8 mouse cellular contexts compared by ENCODE assay signal in genomic region chr3:108085721-108086469, GRCm38 (mm10). TPM values are rescaled to one million over a fixed set of nuclear protein-coding genes. Genes with fewer than 3 reads are reported as not detected.
DNase-seq lines count a peak whose midpoint lies in the region; ATAC-seq lines count a peak whose summit lies in the region.

No protein-coding gene starts in this region.

- peak overlapping the region; percentile 70 for H3K4me3 ChIP-seq in embryonic facial prominence, embryonic 14.5 days (ENCODE audit: low read depth, low read length)
- peak overlapping the region; percentile 69 to 76 for H3K4me3 ChIP-seq in heart, embryonic 14.5 days (ENCODE audit: control insufficient read depth in 1 of 2, insufficient read depth in 1 of 2, low read depth in 1 of 2, low read length in 2 of 2)
- peak overlapping the region; percentile 75 for H3K4me3 ChIP-seq in kidney, embryonic 16.5 days (ENCODE audit: low read length)
- peak overlapping the region; percentile 79 for H3K4me3 ChIP-seq in liver, embryonic 15.5 days (replicated peaks)
- peak overlapping the region; percentile 67 for H3K4me3 ChIP-seq in neural tube, embryonic 11.5 days (ENCODE audit: low read depth, low read length)

- peak overlapping the region; percentile 89 for H3K27ac ChIP-seq in embryonic facial prominence, embryonic 14.5 days (replicated peaks; ENCODE audit: low read depth, low read length)
- H3K27ac ChIP-seq in heart, embryonic 14.5 days (replicated peaks in 1 of 2; ENCODE audit: control insufficient read depth in 1 of 2, insufficient read depth in 1 of 2, low read depth in 2 of 2, low read length in 2 of 2), result peak overlapping the region; percentile 86 to 90
- H3K27ac ChIP-seq in kidney, embryonic 16.5 days (ENCODE audit: low read length), result peak overlapping the region; percentile 98
- peak overlapping the region; percentile 90 for H3K27ac ChIP-seq in liver, embryonic 15.5 days (replicated peaks)
- H3K27ac ChIP-seq in neural tube, embryonic 11.5 days (ENCODE audit: low read depth, low read length), result peak overlapping the region; percentile 78

- ATAC-seq in embryonic facial prominence, embryonic 14.5 days (ENCODE audit: low read depth), result peak; percentile 72
- peak; percentile 78 for ATAC-seq in heart, embryonic 14.5 days (ENCODE audit: insufficient number of reproducible peaks, insufficient read depth, low FRiP score, low read depth)
- peak; percentile 84 for ATAC-seq in kidney, embryonic 16.5 days (ENCODE audit: low FRiP score, low TSS enrichment)
- peak; percentile 47 for ATAC-seq in liver, embryonic 15.5 days (ENCODE audit: insufficient read depth)
- peak; percentile 58 for ATAC-seq in neural tube, embryonic 11.5 days (ENCODE audit: insufficient read depth, low FRiP score, low TSS enrichment)

- H3K9ac ChIP-seq in embryonic facial prominence, embryonic 14.5 days (ENCODE audit: low read depth, low read length), result peak overlapping the region; percentile 76
- peak overlapping the region; percentile 81 for H3K9ac ChIP-seq in heart, embryonic 14.5 days (ENCODE audit: low read length)
- peak overlapping the region; percentile 83 for H3K9ac ChIP-seq in kidney, embryonic 16.5 days (replicated peaks; ENCODE audit: low read length)
- peak overlapping the region; percentile 91 for H3K9ac ChIP-seq in liver, embryonic 15.5 days
- H3K9ac ChIP-seq in neural tube, embryonic 11.5 days (ENCODE audit: low read length), result peak overlapping the region; percentile 65

- no peaks in the 10 kb centered on the region for H3K36me3 ChIP-seq in embryonic facial prominence, embryonic 14.5 days (ENCODE audit: control insufficient read depth, insufficient read depth, low read length)
- 0 out of 2 replicates have a peak, but pooled peaks cover 2% of the 10 kb centered on the region for H3K36me3 ChIP-seq in heart, embryonic 14.5 days (ENCODE audit: control insufficient read depth, insufficient read depth, low read length)
- no peaks in the 10 kb centered on the region for H3K36me3 ChIP-seq in kidney, embryonic 16.5 days (ENCODE audit: insufficient read depth, low read length)
- peaks cover 19% of the 10 kb centered on the region for H3K36me3 ChIP-seq in liver, embryonic 15.5 days (replicated peaks)
- H3K36me3 ChIP-seq in neural tube, embryonic 11.5 days (ENCODE audit: control insufficient read depth, insufficient read depth, low read length), result 0 out of 2 replicates have a peak, but pooled peaks cover 2% of the 10 kb centered on the region

- H3K27me3 ChIP-seq in embryonic facial prominence, embryonic 14.5 days (replicated peaks; ENCODE audit: control insufficient read depth, insufficient read depth, low read length), result no peaks in the 10 kb centered on the region
- no peaks in the 10 kb centered on the region for H3K27me3 ChIP-seq in heart, embryonic 14.5 days (ENCODE audit: control insufficient read depth, insufficient read depth, low read length)
- no peaks in the 10 kb centered on the region for H3K27me3 ChIP-seq in kidney, embryonic 16.5 days (ENCODE audit: insufficient read depth, low read length)
- H3K27me3 ChIP-seq in liver, embryonic 15.5 days, result no peaks in the 10 kb centered on the region
- no peaks in the 10 kb centered on the region for H3K27me3 ChIP-seq in neural tube, embryonic 11.5 days (ENCODE audit: control insufficient read depth, insufficient read depth, low read length)

- under 1% methylated on average over 28 of the region's 31 CpGs for WGBS in embryonic facial prominence, embryonic 14.5 days
- under 1% methylated on average over 30 of the region's 31 CpGs for WGBS in heart, embryonic 14.5 days
- under 1% methylated on average over 31 of the region's 31 CpGs for WGBS in kidney, embryonic 16.5 days
- under 1% methylated on average over 31 of the region's 31 CpGs for WGBS in liver, embryonic 15.5 days (ENCODE audit: insufficient replicate concordance)
- WGBS in neural tube, embryonic 11.5 days, result 0% methylated on average over 31 of the region's 31 CpGs

- peaks cover 50% of the 10 kb centered on the region for H3K4me1 ChIP-seq in embryonic facial prominence, embryonic 14.5 days (ENCODE audit: control insufficient read depth, insufficient read depth, low read length)
- peaks cover 41 to 55% of the 10 kb centered on the region in 2 experiments for H3K4me1 ChIP-seq in heart, embryonic 14.5 days (ENCODE audit: control insufficient read depth in 2 of 2, insufficient read depth in 2 of 2, low read length in 2 of 2)
- H3K4me1 ChIP-seq in kidney, embryonic 16.5 days (ENCODE audit: insufficient read depth, low read length), result peaks cover 44% of the 10 kb centered on the region
- peaks cover 86% of the 10 kb centered on the region for H3K4me1 ChIP-seq in liver, embryonic 15.5 days (replicated peaks)
- H3K4me1 ChIP-seq in neural tube, embryonic 11.5 days (ENCODE audit: control insufficient read depth, insufficient read depth, low read length), result peaks cover 16% of the 10 kb centered on the region

- DNase-seq in CD4-positive, CD25-positive, alpha-beta regulatory T cell, adult 2 months (ENCODE audit: low read depth, low spot score), result peak; percentile 35
- DNase-seq in adrenal gland, postnatal 14 days, result peak; percentile 93
- peak; percentile 87 for DNase-seq in embryonic facial prominence, embryonic 14.5 days (ENCODE audit: low spot score)
- DNase-seq in neural tube, embryonic 11.5 days (ENCODE audit: low spot score), result peak; percentile 64
- DNase-seq in urinary bladder, adult 2 months (ENCODE audit: low spot score), result peak; percentile 61

- H3K9me3 ChIP-seq in embryonic facial prominence, embryonic 14.5 days (ENCODE audit: control insufficient read depth, low read length), result no peaks in the 10 kb centered on the region
- no peaks in the 10 kb centered on the region for H3K9me3 ChIP-seq in heart, embryonic 14.5 days (ENCODE audit: control insufficient read depth, low read length)
- H3K9me3 ChIP-seq in kidney, embryonic 16.5 days (ENCODE audit: low read length), result no peaks in the 10 kb centered on the region
- H3K9me3 ChIP-seq in liver, embryonic 15.5 days (replicated peaks), result no peaks in the 10 kb centered on the region
- no peaks in the 10 kb centered on the region for H3K9me3 ChIP-seq in neural tube, embryonic 11.5 days (ENCODE audit: control insufficient read depth, low read length)

- H3K4me2 ChIP-seq in embryonic facial prominence, embryonic 14.5 days (ENCODE audit: low read depth, low read length), result peak overlapping the region; percentile 100
- peak overlapping the region; percentile 94 for H3K4me2 ChIP-seq in heart, embryonic 14.5 days (ENCODE audit: low read length)
- H3K4me2 ChIP-seq in kidney, embryonic 16.5 days (replicated peaks; ENCODE audit: low read depth, low read length), result peak overlapping the region; percentile 98
- H3K4me2 ChIP-seq in liver, embryonic 15.5 days, result peak overlapping the region; percentile 97
- peak overlapping the region; percentile 100 for H3K4me2 ChIP-seq in neural tube, embryonic 11.5 days (ENCODE audit: low read depth)

RNA-seq across cellular contexts. Expression of gene Ampd2, which starts 0.6 kb away (rescaled TPM):
- total RNA-seq in adrenal gland, postnatal 14 days (2021), result 117 and 124 TPM in 2 replicates
- 31.6 and 33.8 TPM in 2 replicates for polyA plus RNA-seq in embryonic facial prominence, embryonic 14.5 days (2014; fragmentation: Nextera tagmentation; extraction: Ambion mirVana)
- polyA plus RNA-seq in heart, embryonic 14.5 days (2014; fragmentation: Nextera tagmentation; extraction: Ambion mirVana), result 15.3 and 20.3 TPM in 2 replicates
- 69.7 and 69.8 TPM in 2 replicates for polyA plus RNA-seq in kidney, embryonic 16.5 days (2015; fragmentation: Nextera tagmentation; extraction: Ambion mirVana)
- 63.7 and 76.6 TPM in 2 replicates for polyA plus RNA-seq in liver, embryonic 15.5 days (2015; fragmentation: Nextera tagmentation; extraction: Ambion mirVana)
- 40.1 and 42.9 TPM in 2 replicates for polyA plus RNA-seq in neural tube, embryonic 11.5 days (2014; fragmentation: Nextera tagmentation; extraction: Ambion mirVana)
- 33.5 and 37.8 TPM in 2 replicates for polyA plus RNA-seq in urinary bladder, adult 2 months (2012; rRNA removed)

RNA-seq across cellular contexts. Expression of gene Gnat2, which starts 6.7 kb away (rescaled TPM):
- 9.8 and 12.6 TPM in 2 replicates for total RNA-seq in adrenal gland, postnatal 14 days (2021)
- 0.35 and 0.53 TPM in 2 replicates for polyA plus RNA-seq in embryonic facial prominence, embryonic 14.5 days (2014; fragmentation: Nextera tagmentation; extraction: Ambion mirVana)
- 0.59 and 0.73 TPM in 2 replicates for polyA plus RNA-seq in heart, embryonic 14.5 days (2014; fragmentation: Nextera tagmentation; extraction: Ambion mirVana)
- polyA plus RNA-seq in kidney, embryonic 16.5 days (2015; fragmentation: Nextera tagmentation; extraction: Ambion mirVana), result 0.84 and 1.9 TPM in 2 replicates
- 2.7 and 3.8 TPM in 2 replicates for polyA plus RNA-seq in liver, embryonic 15.5 days (2015; fragmentation: Nextera tagmentation; extraction: Ambion mirVana)
- 0.73 and 0.99 TPM in 2 replicates for polyA plus RNA-seq in neural tube, embryonic 11.5 days (2014; fragmentation: Nextera tagmentation; extraction: Ambion mirVana)
- 0.39 and 0.57 TPM in 2 replicates for polyA plus RNA-seq in urinary bladder, adult 2 months (2012; rRNA removed)

RNA-seq across cellular contexts. Expression of gene Gstm4, which starts 41.2 kb away (rescaled TPM):
- total RNA-seq in adrenal gland, postnatal 14 days (2021), result 11.2 and 12.3 TPM in 2 replicates
- polyA plus RNA-seq in embryonic facial prominence, embryonic 14.5 days (2014; fragmentation: Nextera tagmentation; extraction: Ambion mirVana), result 14.1 and 14.2 TPM in 2 replicates
- polyA plus RNA-seq in heart, embryonic 14.5 days (2014; fragmentation: Nextera tagmentation; extraction: Ambion mirVana), result 15.6 and 17.4 TPM in 2 replicates
- 19.8 and 20.4 TPM in 2 replicates for polyA plus RNA-seq in kidney, embryonic 16.5 days (2015; fragmentation: Nextera tagmentation; extraction: Ambion mirVana)
- 18.5 and 19.1 TPM in 2 replicates for polyA plus RNA-seq in liver, embryonic 15.5 days (2015; fragmentation: Nextera tagmentation; extraction: Ambion mirVana)
- 12.4 and 12.9 TPM in 2 replicates for polyA plus RNA-seq in neural tube, embryonic 11.5 days (2014; fragmentation: Nextera tagmentation; extraction: Ambion mirVana)
- 128 and 151 TPM in 2 replicates for polyA plus RNA-seq in urinary bladder, adult 2 months (2012; rRNA removed)

Comparison
In these comparisons a context has a peak if more than half of its experiments do, and no peak if none do; other contexts are left out.
1. Peak in every context shown above with its lines: DNase-seq, ATAC-seq, H3K4me3 ChIP-seq and H3K27ac ChIP-seq.
2. DNase-seq: peak in every context shown above with its lines; median percentile 93 in adrenal gland, postnatal 14 days; 87 in embryonic facial prominence, embryonic 14.5 days; 64 in neural tube, embryonic 11.5 days; 61 in urinary bladder, adult 2 months; 35 in CD4-positive, CD25-positive, alpha-beta regulatory T cell, adult 2 months.